Mouse (Mus musculus): ENCODE results near the gene Olfr868.

Gene Olfr868

DNA sequence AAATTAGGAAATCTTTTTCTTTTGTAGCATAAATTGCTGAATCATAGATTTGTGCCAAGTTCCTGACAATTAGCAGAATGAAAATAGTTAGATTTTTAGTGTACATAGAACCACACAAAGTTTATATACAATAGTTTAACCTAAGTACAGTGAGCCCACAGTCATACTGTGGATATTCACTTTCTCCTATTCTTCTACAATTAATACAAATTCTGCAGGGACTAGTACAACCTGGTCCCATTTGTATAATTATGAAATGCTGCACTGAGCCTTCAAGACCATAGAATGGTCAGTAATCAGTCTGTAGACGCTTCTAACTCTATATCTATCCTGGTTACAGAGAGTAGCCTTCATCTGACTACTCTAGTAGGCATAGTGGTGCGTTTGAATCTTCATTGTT, at the start of gene Olfr868:
Gene Olfr868 (plus strand): TSS at position 301 of the 400 bp plus-strand sequence.
- no peak for DNase-seq

DNA sequence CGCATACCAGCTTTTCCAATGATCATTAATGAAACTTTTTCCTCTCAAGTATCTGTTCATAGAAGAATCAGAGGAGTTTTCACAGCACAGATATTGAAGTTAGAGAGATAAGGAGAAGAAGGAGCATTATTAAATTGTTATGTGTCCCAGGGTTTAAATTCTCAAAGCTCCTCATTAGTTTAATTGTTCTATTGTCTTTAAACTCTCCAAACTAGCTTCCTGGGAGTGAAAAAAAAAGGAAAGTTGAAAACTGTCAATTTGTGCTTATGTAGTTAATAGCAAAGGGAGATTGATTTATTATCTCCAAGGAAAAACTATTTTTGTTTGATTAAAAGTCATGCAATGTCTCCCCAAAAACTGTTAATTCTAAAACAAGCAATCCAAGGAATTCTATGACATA, 41.0 kb upstream of the Olfr868 start, which contains the start of gene Olfr867:
Gene Olfr867 (minus strand): TSS at position 101 of the 400 bp plus-strand sequence.
- no peak for DNase-seq

DNA sequence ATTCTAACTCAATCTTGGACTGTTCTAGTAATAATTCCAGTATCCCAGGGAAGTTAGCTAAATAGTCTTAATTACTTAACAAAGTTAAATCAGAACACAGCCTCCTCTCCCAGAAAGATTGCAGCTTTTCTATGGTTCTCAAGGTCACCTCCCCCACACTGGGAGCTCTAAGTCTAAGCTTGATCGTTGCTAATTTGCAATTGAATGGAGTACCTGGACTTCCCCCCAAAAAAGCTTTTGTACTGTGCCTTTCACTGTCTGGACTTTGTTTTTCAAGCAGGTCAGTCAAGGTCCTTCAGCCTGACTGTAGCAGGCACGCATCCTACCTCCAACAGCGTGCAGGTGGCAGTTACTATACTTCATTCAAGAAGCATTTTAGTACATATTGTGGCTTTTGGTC, 28.2 kb upstream of the Olfr868 start:
- DNase-seq: no peak

GRCm38 (mm10) chr9:20071291-20071690, 27.1 kb upstream of the Olfr868 start:
- no peak for DNase-seq

- DNase-seq: no peak
Observed at GRCm38 (mm10) chr9:20073523-20074177, 24.8 kb upstream of the Olfr868 start.

GRCm38 (mm10) chr9:20128709-20129108, 30.3 kb downstream of the Olfr868 start, which contains the start of gene Olfr869:
Gene Olfr869, plus strand, starts transcription at chr9:20129009.
- no peak for DNase-seq

GRCm38 (mm10) chr9:20149706-20150105, 51.3 kb downstream of the Olfr868 start:
- DNase-seq: no peak

Data from cerebellum, adult 18-20 months (tissue).